8 mouse cellular contexts compared by ENCODE assay signal in the genomic region with DNA sequence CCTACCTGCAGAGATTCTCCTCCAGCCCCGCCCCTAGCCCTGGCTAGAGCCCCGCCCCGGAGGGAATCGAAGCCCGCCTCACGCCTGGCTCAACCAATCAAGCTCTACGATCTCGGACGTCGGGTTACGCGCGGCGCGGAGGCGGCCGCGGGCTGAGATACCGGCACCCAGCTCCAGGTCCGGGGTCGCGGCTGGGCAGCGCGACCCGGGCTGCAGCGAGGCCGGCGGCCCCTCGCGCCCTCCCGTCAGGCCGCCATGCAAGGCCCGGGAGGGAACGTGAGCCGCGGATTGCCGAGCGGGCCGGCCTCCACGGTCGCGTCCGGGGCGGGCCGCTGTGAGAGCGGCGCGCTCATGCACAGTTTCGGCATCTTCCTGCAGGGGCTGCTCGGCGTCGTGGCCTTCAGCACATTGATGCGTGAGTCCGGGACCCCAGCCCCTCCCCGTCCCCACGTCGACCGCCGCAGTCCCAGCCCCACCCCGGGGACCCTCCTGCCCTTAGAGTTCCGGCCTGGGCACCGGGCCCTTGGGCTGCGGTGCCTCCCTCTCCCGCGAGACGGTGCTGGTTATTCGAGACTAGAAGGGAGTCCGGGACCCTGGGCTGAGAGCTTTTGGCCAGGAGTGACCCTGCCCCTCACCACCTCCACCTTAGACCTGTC. TPM values are rescaled to one million over a fixed set of nuclear protein-coding genes. Genes with fewer than 3 reads are reported as not detected.
DNase-seq lines count a peak whose midpoint lies in the region; ATAC-seq and TF ChIP-seq lines count a peak whose summit lies in the region.

A gene (plus strand): TSS at position 115 of the 656 bp plus-strand sequence.

- no peak for TF ChIP-seq CTCF in C2C12 (IDR thresholded peaks at IDR 0.05; ENCODE audit: control insufficient read depth, insufficient read depth, insufficient read length)
- peak; percentile 37; the same call in 1 of the 2 replicates for TF ChIP-seq CTCF in brain, embryonic 14.5 days (IDR thresholded peaks at IDR 0.05; ENCODE audit: borderline replicate concordance, extremely low read depth, insufficient read depth, insufficient read length)

- H3ac ChIP-seq in C2C12 (ENCODE audit: control insufficient read depth, insufficient read length, low read depth): peak within 1 kb of the TSS; percentile 96

- H3K27me3 ChIP-seq in C2C12 (ENCODE audit: control insufficient read depth, insufficient read depth, insufficient read length): no peaks in the 10 kb centered on the region
- H3K27me3 ChIP-seq in erythroblast, embryonic 14.5 days (ENCODE audit: control insufficient read depth): no peaks in the 10 kb centered on the region
- H3K27me3 ChIP-seq in heart, embryonic 12.5 days (replicated peaks): no peaks in the 10 kb centered on the region
- no peaks in the 10 kb centered on the region for H3K27me3 ChIP-seq in liver, embryonic 12.5 days (replicated peaks)
- H3K27me3 ChIP-seq in stomach, embryonic 15.5 days (replicated peaks): no peaks in the 10 kb centered on the region

- H3K4me1 ChIP-seq in erythroblast, embryonic 14.5 days (ENCODE audit: control insufficient read depth): peaks cover 54% of the 10 kb centered on the region
- peaks cover 36% of the 10 kb centered on the region for H3K4me1 ChIP-seq in heart, embryonic 12.5 days (replicated peaks)
- peaks cover 54% of the 10 kb centered on the region for H3K4me1 ChIP-seq in liver, embryonic 12.5 days
- H3K4me1 ChIP-seq in stomach, embryonic 15.5 days: peaks cover 34% of the 10 kb centered on the region

- H3K36me3 ChIP-seq in C2C12 (ENCODE audit: control insufficient read depth, insufficient read depth): no peaks in the 10 kb centered on the region
- peaks cover 13% of the 10 kb centered on the region for H3K36me3 ChIP-seq in erythroblast, embryonic 14.5 days (ENCODE audit: control insufficient read depth)
- no peaks in the 10 kb centered on the region for H3K36me3 ChIP-seq in heart, embryonic 12.5 days
- no peaks in the 10 kb centered on the region for H3K36me3 ChIP-seq in liver, embryonic 12.5 days
- H3K36me3 ChIP-seq in stomach, embryonic 15.5 days: no peaks in the 10 kb centered on the region

- peak within 1 kb of the TSS; percentile 89 for H3K4me2 ChIP-seq in heart, embryonic 12.5 days
- peak within 1 kb of the TSS; percentile 91 for H3K4me2 ChIP-seq in liver, embryonic 12.5 days
- H3K4me2 ChIP-seq in stomach, embryonic 15.5 days: peak within 1 kb of the TSS; percentile 68

- peaks cover 13% of the 10 kb centered on the region for H3K79me3 ChIP-seq in C2C12 (ENCODE audit: low read depth)

- H3K27ac ChIP-seq in heart, embryonic 12.5 days (ENCODE audit: poor library complexity, severe bottlenecking): peak within 1 kb of the TSS; percentile 73
- peak within 1 kb of the TSS; percentile 67 for H3K27ac ChIP-seq in liver, embryonic 12.5 days
- H3K27ac ChIP-seq in stomach, embryonic 15.5 days: peak within 1 kb of the TSS; percentile 33

- peak within 1 kb of the TSS; percentile 63 for H3K4me3 ChIP-seq in C2C12 (ENCODE audit: insufficient read depth, poor library complexity, severe bottlenecking)
- peak within 1 kb of the TSS; percentile 70 for H3K4me3 ChIP-seq in erythroblast, embryonic 14.5 days (replicated peaks)
- H3K4me3 ChIP-seq in heart, embryonic 12.5 days: peak within 1 kb of the TSS; percentile 95
- H3K4me3 ChIP-seq in liver, embryonic 12.5 days: peak within 1 kb of the TSS; percentile 83
- peak within 1 kb of the TSS; percentile 82 for H3K4me3 ChIP-seq in stomach, embryonic 15.5 days (replicated peaks)

- WGBS in heart, embryonic 12.5 days: under 1% methylated on average over 67 of the region's 68 CpGs
- under 1% methylated on average over 63 of the region's 68 CpGs for WGBS in liver, embryonic 12.5 days (ENCODE audit: insufficient replicate concordance)
- under 1% methylated on average over 61 of the region's 68 CpGs for WGBS in stomach, embryonic 15.5 days

- H3K79me2 ChIP-seq in C2C12 (ENCODE audit: control insufficient read depth, insufficient read depth): peaks cover 49% of the 10 kb centered on the region

- H3K9ac ChIP-seq in heart, embryonic 12.5 days: peak within 1 kb of the TSS; percentile 93
- H3K9ac ChIP-seq in liver, embryonic 12.5 days: peak within 1 kb of the TSS; percentile 86
- peak within 1 kb of the TSS; percentile 76 for H3K9ac ChIP-seq in stomach, embryonic 15.5 days

- peak; percentile 85 for TF ChIP-seq POLR2A in brain, embryonic 14.5 days (IDR thresholded peaks at IDR 0.05; ENCODE audit: borderline replicate concordance, extremely low read depth, insufficient read depth, insufficient read length, poor library complexity, severe bottlenecking)

- peak; percentile 90 for ATAC-seq in heart, embryonic 12.5 days (ENCODE audit: insufficient number of reproducible peaks, low FRiP score)
- peak; percentile 85 for ATAC-seq in liver, embryonic 12.5 days
- ATAC-seq in stomach, embryonic 15.5 days (ENCODE audit: insufficient read depth, low FRiP score, low read depth): peak; percentile 90

- peak; percentile 89 for DNase-seq in brain, embryonic 14.5 days (ENCODE audit: low read depth)
- peak; percentile 92 for DNase-seq in kidney, postnatal 10 days
- peak; percentile 64 to 80 for DNase-seq in natural killer cell, adult 2 months (ENCODE audit: low spot score in 2 of 2)

- no peaks in the 10 kb centered on the region for H3K9me3 ChIP-seq in erythroblast, embryonic 14.5 days (ENCODE audit: control insufficient read depth, low read length)
- no peaks in the 10 kb centered on the region for H3K9me3 ChIP-seq in heart, embryonic 12.5 days (replicated peaks)
- H3K9me3 ChIP-seq in liver, embryonic 12.5 days (replicated peaks): no peaks in the 10 kb centered on the region
- H3K9me3 ChIP-seq in stomach, embryonic 15.5 days: no peaks in the 10 kb centered on the region

TF ChIP-seq in C2C12, 6 proteins besides CTCF, POLR2A, EP300 and RAD21:
- TF ChIP-seq MYOG (IDR thresholded peaks at IDR 0.05; ENCODE audit: control insufficient read depth, extremely low read depth, insufficient read length): no peak
- TF ChIP-seq MYOD1 (IDR thresholded peaks at IDR 0.05; ENCODE audit: control insufficient read depth, insufficient read length, low read depth): no peak
- no peak for TF ChIP-seq USF1 (IDR thresholded peaks at IDR 0.05; ENCODE audit: low read depth)
- no peak for TF ChIP-seq MAX (IDR thresholded peaks at IDR 0.05)
- TF ChIP-seq CEBPB (IDR thresholded peaks at IDR 0.05; ENCODE audit: low read depth): no peak
- TF ChIP-seq FOSL1 (IDR thresholded peaks at IDR 0.05; ENCODE audit: insufficient read depth, low read length, poor library complexity, severe bottlenecking): no peak
TF ChIP-seq in C2C12: peak in this region for 0.

RNA-seq across cellular contexts. Expression of the gene that starts here (rescaled TPM):
- polyA plus RNA-seq in C2C12 (2012; fragmentation: generic; extraction: Trizol): 15.7 TPM
- 23.9 and 28.4 TPM in 2 replicates for polyA plus RNA-seq in brain, embryonic 14.5 days (2012; rRNA removed)
- polyA plus RNA-seq in erythroblast, embryonic 14.5 days (2012): 2.3 and 2.8 TPM in 2 replicates
- 19.1 and 21.1 TPM in 2 replicates for polyA plus RNA-seq in heart, embryonic 12.5 days (2016; fragmentation: Nextera tagmentation; extraction: Ambion mirVana)
- polyA plus RNA-seq in liver, embryonic 12.5 days (2016; fragmentation: Nextera tagmentation; extraction: Ambion mirVana): 16.1 and 17.3 TPM in 2 replicates
- 24.3 and 26.3 TPM in 2 replicates for polyA plus RNA-seq in stomach, embryonic 15.5 days (2015; fragmentation: Nextera tagmentation; extraction: Ambion mirVana)

Comparison
In these comparisons a context has a peak if more than half of its experiments do, and no peak if none do; other contexts are left out.
1. Peak in every context shown above with its lines: DNase-seq, ATAC-seq, H3K4me3 ChIP-seq and H3K27ac ChIP-seq.